Mouse (Mus musculus): ENCODE data around the gene Slc35b2. TPM values are rescaled to one million over a fixed set of nuclear protein-coding genes. Genes with fewer than 3 reads are reported as not detected.

Slc35b2 gene
- polyA plus RNA-seq, 1 experiment from 2014 or later, result 85.6 TPM

DNA sequence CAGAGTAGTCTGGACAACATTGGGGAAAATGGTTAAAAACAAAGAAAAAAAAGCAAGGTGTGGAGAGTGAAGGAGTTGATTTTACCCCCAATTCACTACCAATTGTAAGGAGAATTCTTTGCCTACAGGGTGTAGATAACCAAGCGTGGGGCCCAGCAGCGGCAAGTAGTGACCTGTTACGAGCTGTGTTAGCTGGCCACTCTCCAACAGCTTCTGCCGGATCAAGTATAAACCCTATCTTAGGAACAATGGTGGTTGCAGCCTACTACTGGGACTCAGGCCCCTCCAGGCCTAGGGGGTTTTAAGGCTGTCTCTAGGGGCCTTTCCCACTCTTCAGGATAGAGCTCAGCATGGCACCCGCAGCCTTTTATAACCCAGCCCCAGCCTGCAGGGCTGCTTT, 14.6 kb downstream of the Slc35b2 start:
- WGBS, result 26% methylated on average over 5 of the region's 5 CpGs
- Histone ChIP-seq H3K36me3 (no peaks in the 10 kb centered on the region), H3K4me3 (no peak overlapping the region), H3K4me1 (replicated peaks) (peaks cover 40% of the 10 kb centered on the region), H3K9me3 (replicated peaks) (no peaks in the 10 kb centered on the region), H3K27me3 (replicated peaks) (no peaks in the 10 kb centered on the region), H3K4me2 (no peak overlapping the region), H3K27ac (ENCODE audit: poor library complexity, severe bottlenecking) (peak overlapping the region; percentile 81), H3K9ac (0 out of 2 replicates have a peak overlapping the region, but pooled peaks have one; percentile 5)
- ATAC-seq (ENCODE audit: insufficient number of reproducible peaks, low FRiP score), result no peak

DNA sequence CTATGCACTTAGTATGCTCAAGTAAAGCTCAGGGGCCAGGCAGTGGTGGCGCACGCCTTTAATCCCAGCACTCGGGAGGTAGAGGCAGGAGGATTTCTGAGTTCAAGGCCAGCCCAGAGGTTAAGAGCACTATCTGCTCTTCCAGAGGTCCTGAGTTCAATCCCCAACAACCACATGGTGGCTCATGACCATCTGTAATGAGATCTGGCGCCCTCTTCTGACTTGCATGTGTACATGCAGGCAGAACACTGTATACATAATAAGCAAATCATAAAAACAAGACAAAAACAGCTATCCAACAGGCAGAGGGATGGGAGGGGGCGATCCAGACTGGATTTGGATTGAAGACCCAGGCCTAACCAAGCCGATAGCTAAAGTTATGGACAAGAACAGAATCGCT, 15.2 kb downstream of the Slc35b2 start:
- 0 out of 2 replicates have a peak overlapping the region, but pooled peaks have one; percentile 5 for H3K9ac ChIP-seq
- H3K36me3 ChIP-seq, result no peaks in the 10 kb centered on the region
- peak overlapping the region; percentile 81 for H3K27ac ChIP-seq (ENCODE audit: poor library complexity, severe bottlenecking)
- H3K9me3 ChIP-seq (replicated peaks), result no peaks in the 10 kb centered on the region
- H3K4me1 ChIP-seq (replicated peaks), result peaks cover 42% of the 10 kb centered on the region
- H3K4me2 ChIP-seq, result no peak overlapping the region
- ATAC-seq (ENCODE audit: insufficient number of reproducible peaks, low FRiP score), result no peak
- no peak overlapping the region for H3K4me3 ChIP-seq
- no peaks in the 10 kb centered on the region for H3K27me3 ChIP-seq (replicated peaks)
- 77% methylated on average over 7 of the region's 7 CpGs for WGBS

DNA sequence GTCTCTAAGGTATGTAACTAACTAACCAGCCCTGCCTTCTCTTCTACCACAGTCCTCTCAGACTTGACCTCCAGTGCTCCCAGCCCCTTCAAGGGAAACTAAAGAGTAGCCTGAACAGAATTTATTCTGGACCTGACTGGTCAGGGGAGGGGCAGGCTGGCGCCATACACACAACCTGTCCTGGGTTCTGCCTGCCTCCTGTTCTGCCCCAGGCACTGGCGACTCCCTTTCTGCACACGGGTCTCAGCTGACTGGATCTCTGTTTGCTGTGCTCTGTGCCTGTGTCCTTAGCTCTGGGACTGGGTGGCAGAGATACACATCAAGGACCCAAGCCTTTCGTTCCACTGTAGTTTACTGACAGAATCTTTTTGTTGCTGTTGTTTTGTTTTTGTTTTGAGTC, 15.9 kb downstream of the Slc35b2 start:
- 83% methylated on average over 4 of the region's 4 CpGs for WGBS
- no peak for ATAC-seq (ENCODE audit: insufficient number of reproducible peaks, low FRiP score)
- H3K36me3 ChIP-seq, result no peaks in the 10 kb centered on the region
- H3K27me3 ChIP-seq (replicated peaks), result no peaks in the 10 kb centered on the region
- H3K4me1 ChIP-seq (replicated peaks), result peaks cover 44% of the 10 kb centered on the region
- H3K9ac ChIP-seq, result no peak overlapping the region
- H3K4me2 ChIP-seq, result no peak overlapping the region
- H3K4me3 ChIP-seq, result no peak overlapping the region
- no peak overlapping the region for H3K27ac ChIP-seq (ENCODE audit: poor library complexity, severe bottlenecking)
- H3K9me3 ChIP-seq (replicated peaks), result no peaks in the 10 kb centered on the region

GRCm38 (mm10) chr17:45580958-45581477, 17.3 kb downstream of the Slc35b2 start:
- Histone ChIP-seq H3K9me3 (replicated peaks) (no peaks in the 10 kb centered on the region), H3K27ac (ENCODE audit: poor library complexity, severe bottlenecking) (peak overlapping the region; percentile 55; the same call in 1 of the 2 replicates), H3K4me3 (no peak overlapping the region), H3K9ac (no peak overlapping the region), H3K36me3 (no peaks in the 10 kb centered on the region), H3K4me2 (no peak overlapping the region), H3K4me1 (replicated peaks) (peaks cover 47% of the 10 kb centered on the region), H3K27me3 (replicated peaks) (no peaks in the 10 kb centered on the region)
- ATAC-seq (ENCODE audit: insufficient number of reproducible peaks, low FRiP score), result no peak
- WGBS, result 31% methylated on average over 12 of the region's 12 CpGs

DNA sequence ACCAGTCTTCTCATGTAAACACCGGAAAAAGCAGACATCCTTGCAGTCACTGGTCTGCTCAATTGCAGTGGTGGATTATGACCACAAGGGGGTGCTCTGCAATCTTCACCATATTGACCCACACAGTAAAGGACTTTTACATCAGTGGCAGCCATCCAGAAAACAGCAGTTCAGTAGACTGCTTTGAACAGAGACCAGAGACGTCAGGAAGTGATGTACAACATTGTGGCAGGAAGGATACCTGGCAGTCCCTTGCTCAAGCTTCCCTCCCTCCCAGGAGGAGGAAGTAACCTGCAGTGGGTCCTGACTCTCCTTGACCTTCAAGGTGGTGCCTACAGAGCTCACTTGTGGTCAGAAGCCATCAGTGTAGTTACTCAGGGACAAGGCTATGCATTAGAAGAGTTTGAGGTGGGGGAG, 17.9 kb downstream of the Slc35b2 start:
- Histone ChIP-seq H3K4me3 (no peak overlapping the region), H3K27me3 (replicated peaks) (no peaks in the 10 kb centered on the region), H3K36me3 (peaks cover 5% of the 10 kb centered on the region), H3K9ac (no peak overlapping the region), H3K9me3 (replicated peaks) (no peaks in the 10 kb centered on the region), H3K27ac (ENCODE audit: poor library complexity, severe bottlenecking) (no peak overlapping the region), H3K4me2 (no peak overlapping the region), H3K4me1 (replicated peaks) (peaks cover 51% of the 10 kb centered on the region)
- ATAC-seq (ENCODE audit: insufficient number of reproducible peaks, low FRiP score), result no peak
- WGBS, result 14% methylated on average over 2 of the region's 2 CpGs

DNA sequence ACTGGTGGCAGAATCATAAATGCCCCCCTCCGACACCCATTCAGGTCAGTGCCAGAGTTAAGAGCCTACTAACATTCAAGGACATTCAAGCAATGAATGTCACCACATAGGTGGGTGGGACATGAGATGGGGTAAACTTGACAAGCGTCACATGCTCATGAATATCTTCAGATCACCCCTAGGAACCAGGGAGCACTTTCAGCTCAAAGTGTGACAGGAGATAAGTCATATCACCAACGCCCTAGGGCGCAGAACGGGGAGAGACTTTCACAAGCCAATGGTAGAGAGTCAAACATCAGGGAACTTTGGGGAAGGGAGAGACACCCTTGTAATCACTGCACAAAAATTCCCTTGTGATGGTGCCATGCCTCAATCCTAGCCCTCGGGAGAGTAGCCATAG, 18.5 kb downstream of the Slc35b2 start:
- ATAC-seq (ENCODE audit: insufficient number of reproducible peaks, low FRiP score), result no peak
- H3K36me3 ChIP-seq, result peaks cover 11% of the 10 kb centered on the region
- H3K9me3 ChIP-seq (replicated peaks), result 0 out of 2 replicates have a peak, but pooled peaks cover 4% of the 10 kb centered on the region
- H3K4me2 ChIP-seq, result no peak overlapping the region
- 64% methylated on average over 6 of the region's 6 CpGs for WGBS
- H3K27ac ChIP-seq (ENCODE audit: poor library complexity, severe bottlenecking), result no peak overlapping the region
- no peaks in the 10 kb centered on the region for H3K27me3 ChIP-seq (replicated peaks)
- H3K4me3 ChIP-seq, result no peak overlapping the region
- H3K9ac ChIP-seq, result no peak overlapping the region
- H3K4me1 ChIP-seq (replicated peaks), result peaks cover 51% of the 10 kb centered on the region

DNA sequence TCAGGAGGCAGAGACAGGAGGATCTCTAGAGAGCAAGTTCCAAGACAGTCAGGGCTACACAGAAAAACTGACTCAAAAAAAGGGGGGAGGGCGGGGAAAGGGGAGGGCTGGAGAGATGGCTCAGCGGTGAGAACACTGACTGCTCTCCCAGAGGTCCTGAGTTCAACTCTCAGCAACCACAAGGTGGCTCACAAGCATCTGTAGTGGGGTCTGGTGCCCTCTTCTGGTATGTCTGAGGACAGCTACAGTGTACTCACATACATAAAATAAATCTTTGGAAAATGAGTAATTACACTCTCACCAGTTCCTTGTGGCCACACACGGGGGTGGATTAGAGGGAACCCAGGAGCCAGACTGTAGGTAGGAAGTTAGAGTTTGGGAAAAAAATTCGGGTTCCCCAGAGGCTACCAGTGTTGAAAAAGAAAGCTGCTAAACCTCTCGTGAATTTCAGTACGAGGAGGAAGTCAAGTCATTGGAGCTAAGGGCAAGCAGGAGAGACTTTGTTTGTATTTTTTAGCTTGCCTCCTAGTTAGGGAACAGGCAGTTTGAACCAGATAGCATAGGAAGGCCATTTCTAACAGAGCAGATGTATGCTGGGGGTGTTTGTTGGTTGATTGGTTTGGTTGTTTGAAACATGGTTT, 19.2 kb downstream of the Slc35b2 start:
- no peak overlapping the region for H3K9ac ChIP-seq
- peaks cover 50% of the 10 kb centered on the region for H3K4me1 ChIP-seq (replicated peaks)
- H3K9me3 ChIP-seq (replicated peaks), result 0 out of 2 replicates have a peak, but pooled peaks cover 4% of the 10 kb centered on the region
- peaks cover 15% of the 10 kb centered on the region for H3K36me3 ChIP-seq
- H3K4me2 ChIP-seq, result no peak overlapping the region
- H3K27ac ChIP-seq (ENCODE audit: poor library complexity, severe bottlenecking), result no peak overlapping the region
- no peak overlapping the region for H3K4me3 ChIP-seq
- whole genome bisulfite sequencing, result 67% methylated on average over 6 of the region's 6 CpGs
- ATAC-seq (ENCODE audit: insufficient number of reproducible peaks, low FRiP score), result no peak
- no peaks in the 10 kb centered on the region for H3K27me3 ChIP-seq (replicated peaks)

DNA sequence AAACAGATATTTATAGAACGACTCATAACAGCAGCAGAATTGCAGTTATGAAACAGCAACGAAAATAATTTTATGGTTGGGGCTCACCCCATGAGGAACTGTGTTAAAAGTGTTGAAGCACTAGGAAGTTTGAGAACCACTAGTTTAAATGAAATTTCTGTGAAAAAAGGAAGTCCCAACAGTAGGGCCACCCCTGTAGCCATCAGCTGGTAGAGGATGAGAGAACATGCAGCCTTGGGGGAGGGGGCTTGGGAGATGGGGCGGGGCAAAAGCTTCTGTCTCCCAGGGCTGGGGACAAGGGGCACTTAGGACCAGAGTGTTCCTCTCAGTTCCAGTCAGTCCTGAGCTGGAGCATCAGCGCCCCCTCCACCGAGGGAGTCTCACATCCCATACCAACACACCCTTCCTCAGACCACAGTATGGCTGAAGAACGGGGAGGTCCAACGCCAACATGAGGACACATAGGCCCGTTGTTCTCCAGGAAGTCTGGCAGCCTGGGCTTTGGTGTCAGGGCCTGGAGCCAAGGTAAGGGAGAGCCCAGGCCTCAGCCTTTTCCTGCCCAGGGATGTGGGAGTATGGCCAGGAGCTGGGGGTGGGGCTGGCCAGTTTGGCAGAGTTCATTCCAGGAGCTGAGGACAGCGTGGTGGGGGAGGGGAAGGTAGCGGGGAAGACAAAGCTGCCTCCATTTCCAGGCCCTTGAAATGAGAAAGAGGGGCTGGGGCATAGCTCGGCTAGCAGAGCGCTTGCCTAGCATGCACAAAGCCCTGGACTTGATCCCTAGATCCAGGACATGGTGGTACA, 20.6 kb downstream of the Slc35b2 start:
- 0 out of 2 replicates have a peak, but pooled peaks cover 4% of the 10 kb centered on the region for H3K9me3 ChIP-seq (replicated peaks)
- peak overlapping the region; percentile 46 for H3K9ac ChIP-seq
- peak overlapping the region; percentile 40 for H3K4me2 ChIP-seq
- peak; percentile 66 for ATAC-seq (ENCODE audit: insufficient number of reproducible peaks, low FRiP score)
- H3K4me3 ChIP-seq, result no peak overlapping the region
- peak overlapping the region; percentile 94 for H3K27ac ChIP-seq (ENCODE audit: poor library complexity, severe bottlenecking)
- 34% methylated on average over 12 of the region's 12 CpGs for WGBS
- H3K27me3 ChIP-seq (replicated peaks), result no peaks in the 10 kb centered on the region
- peaks cover 40% of the 10 kb centered on the region for H3K4me1 ChIP-seq (replicated peaks)
- H3K36me3 ChIP-seq, result peaks cover 28% of the 10 kb centered on the region

- H3K4me1 ChIP-seq (replicated peaks), result peaks cover 40% of the 10 kb centered on the region
- peak; percentile 84 for ATAC-seq (ENCODE audit: insufficient number of reproducible peaks, low FRiP score)
- H3K9ac ChIP-seq, result peak overlapping the region; percentile 61
- 0 out of 2 replicates have a peak, but pooled peaks cover 4% of the 10 kb centered on the region for H3K9me3 ChIP-seq (replicated peaks)
- 8% methylated on average over 14 of the region's 14 CpGs for WGBS
- H3K27me3 ChIP-seq (replicated peaks), result no peaks in the 10 kb centered on the region
- H3K36me3 ChIP-seq, result peaks cover 35% of the 10 kb centered on the region
- peak overlapping the region; percentile 94 for H3K27ac ChIP-seq (ENCODE audit: poor library complexity, severe bottlenecking)
- H3K4me3 ChIP-seq, result no peak overlapping the region
- peak overlapping the region; percentile 40 for H3K4me2 ChIP-seq
Observed at GRCm38 (mm10) chr17:45584939-45585678, 21.4 kb downstream of the Slc35b2 start.

DNA sequence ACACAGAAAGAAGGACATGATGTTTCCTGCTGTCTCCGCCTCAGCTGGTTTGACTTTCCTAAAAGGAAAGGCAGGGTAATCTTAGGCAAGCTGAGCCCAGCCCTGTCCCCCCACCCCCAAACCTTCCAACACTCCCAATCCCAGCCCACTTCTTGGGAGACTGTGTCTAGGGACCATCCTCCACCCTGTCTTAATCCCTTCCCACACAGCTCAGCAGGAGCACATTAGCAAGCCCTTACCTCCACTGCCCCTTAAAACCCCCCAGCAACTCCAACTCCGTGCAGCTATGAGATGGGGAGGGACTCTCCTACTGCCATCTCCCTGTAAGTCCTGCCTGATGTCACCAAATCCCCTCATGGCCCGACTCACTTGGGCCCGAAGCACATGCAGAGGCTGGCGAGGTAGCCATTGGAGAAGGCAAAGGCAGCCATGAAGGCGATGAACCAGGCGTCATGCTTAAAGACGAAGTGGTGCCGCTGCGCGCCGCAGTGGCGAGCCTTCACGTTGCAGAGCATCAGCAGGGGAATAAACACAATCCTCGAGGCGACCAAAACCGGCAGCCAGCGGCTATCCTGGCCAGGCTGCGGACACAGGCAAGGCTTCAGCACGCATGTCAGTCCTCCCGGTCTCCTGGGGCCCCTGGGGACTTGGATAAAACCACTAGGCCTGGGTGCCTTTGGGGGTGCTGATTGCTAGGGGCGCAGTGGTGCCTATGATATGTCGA, 22.2 kb downstream of the Slc35b2 start:
- Histone ChIP-seq H3K36me3 (peaks cover 35% of the 10 kb centered on the region), H3K27me3 (replicated peaks) (no peaks in the 10 kb centered on the region), H3K9ac (peak overlapping the region; percentile 61), H3K4me2 (0 out of 2 replicates have a peak overlapping the region, but pooled peaks have one; percentile 40), H3K4me3 (no peak overlapping the region), H3K9me3 (replicated peaks) (0 out of 2 replicates have a peak, but pooled peaks cover 4% of the 10 kb centered on the region), H3K27ac (ENCODE audit: poor library complexity, severe bottlenecking) (peak overlapping the region; percentile 94), H3K4me1 (replicated peaks) (peaks cover 40% of the 10 kb centered on the region)
- no peak for ATAC-seq (ENCODE audit: insufficient number of reproducible peaks, low FRiP score)
- 63% methylated on average over 23 of the region's 23 CpGs for WGBS
